Mouse (Mus musculus) cerebellum, adult 2 months (tissue): Measurements from ENCODE around the gene Neurod4. TPM values are rescaled to one million over a fixed set of nuclear protein-coding genes. Genes with fewer than 3 reads are reported as not detected.
A peak's percentile ranks its signal among the peaks of the same experiment; 100 is the strongest.

Experiments
- DNase-seq, 2 experiments: peaks; one replicate each; pipeline ENCODE4 v3.0.0; 2021
- H3K27ac ChIP-seq: fragments of 200-500 bp; 2 replicates; pipeline ENCODE4 v1.5.1; 2012; ENCODE audit warnings: low read length, control low read depth, inconsistent platforms; ENCODE audit not compliant: insufficient read depth
- H3K27me3 ChIP-seq: fragments of 200-500 bp; 2 replicates; pipeline ENCODE4 v1.6.1; 2012; ENCODE audit warnings: inconsistent platforms, mild to moderate bottlenecking, low read length, moderate library complexity; ENCODE audit not compliant: control insufficient read depth, insufficient read depth
- H3K4me1 ChIP-seq: fragments of 200-500 bp; 2 replicates; pipeline ENCODE4 v1.6.1; 2011; ENCODE audit warnings: low read length; ENCODE audit not compliant: control insufficient read depth, insufficient read depth
- H3K4me3 ChIP-seq: fragments of 200-500 bp; replicated peaks from 2 replicates; pipeline ENCODE3; 2011; ENCODE audit warnings: mild to moderate bottlenecking, low read depth, low read length, control low read depth; ENCODE audit not compliant: insufficient read depth
- CTCF ChIP-seq: fragments of 200-500 bp; IDR thresholded peaks from 2 replicates; pipeline ENCODE4 v1.5.1; 2011; ENCODE audit warnings: low read depth, mild to moderate bottlenecking, control low read depth, low read length, moderate library complexity, borderline replicate concordance; ENCODE audit not compliant: insufficient read depth
- POLR2A ChIP-seq: fragments of 200-500 bp; IDR thresholded peaks from 2 replicates; pipeline ENCODE4 v1.6.1; 2011; ENCODE audit warnings: low read length, control low read depth, borderline replicate concordance; ENCODE audit not compliant: insufficient read depth
- WGBS: fragments of 180-500 bp; shearing (Covaris S2); methylation state at CpG from one replicate; pipeline ENCODE4 v1.1.7; 2018; 5-methylcytosine and 5-hydroxymethylcytosine counted together
- polyA plus RNA-seq: library from polyadenylated mRNA; depleted of rRNA; stranded (reverse); fragments of >200 nt; gene quantifications from 2 replicates; pipeline ENCODE4 v1.2.3, GENCODE M21; 2012; rRNA removed

Neurod4 gene
- polyA plus RNA-seq, 1 experiment: 0.38 TPM

DNA sequence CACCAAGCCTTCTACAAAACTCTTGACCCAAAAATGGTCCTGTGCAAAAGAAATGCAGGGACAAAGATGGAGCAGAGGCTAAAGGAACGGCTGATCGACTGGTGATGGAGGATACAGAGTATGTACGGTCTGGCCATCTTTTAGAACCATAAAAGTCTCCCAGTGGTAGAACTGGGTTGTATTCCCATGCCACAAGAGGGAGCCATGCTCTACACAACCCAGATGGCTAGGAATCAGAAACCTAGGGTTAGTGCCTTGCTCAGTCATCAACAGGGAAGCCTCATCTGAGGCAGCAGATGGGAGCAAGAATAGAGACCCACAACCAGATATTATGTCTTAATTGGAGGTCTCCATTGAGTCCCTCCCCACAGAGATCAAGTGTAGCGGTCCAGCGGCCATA lies 50.5 kb downstream of the Neurod4 start:
- 91% methylated on average over 5 of the region's 5 CpGs for WGBS
- Histone ChIP-seq H3K27ac (no peak overlapping the region), H3K4me1 (no peaks in the 10 kb centered on the region), H3K27me3 (no peaks in the 10 kb centered on the region), H3K4me3 (no peak overlapping the region)
- no peak for TF ChIP-seq CTCF
- TF ChIP-seq POLR2A: no peak
- no peak for DNase-seq

DNA sequence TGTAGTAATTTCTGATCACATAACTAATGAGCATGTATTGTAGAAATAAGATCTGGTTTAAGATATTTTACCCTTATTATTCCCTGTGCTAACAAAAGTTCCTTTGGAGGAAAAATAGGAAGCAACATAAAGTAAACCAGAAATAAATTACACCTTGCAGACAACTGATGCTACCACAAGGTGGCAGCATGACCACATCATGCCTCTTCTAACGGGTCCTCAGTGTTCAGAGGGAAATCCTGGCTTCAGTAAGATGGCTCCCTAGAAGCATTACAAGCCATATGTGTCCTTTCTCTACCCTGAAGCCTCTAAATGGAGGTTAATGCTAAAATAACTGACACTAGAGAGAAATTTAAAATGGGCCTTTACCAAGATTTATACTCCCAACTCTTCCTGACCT lies 51.8 kb downstream of the Neurod4 start:
- TF ChIP-seq POLR2A: no peak
- TF ChIP-seq CTCF: peak; percentile 84
- Histone ChIP-seq H3K27me3 (no peaks in the 10 kb centered on the region), H3K4me3 (no peak overlapping the region), H3K4me1 (no peaks in the 10 kb centered on the region), H3K27ac (no peak overlapping the region)
- peak; percentile 33 to 35 for DNase-seq
- 0% methylated on average over 1 of the region's 1 CpGs for WGBS

DNA sequence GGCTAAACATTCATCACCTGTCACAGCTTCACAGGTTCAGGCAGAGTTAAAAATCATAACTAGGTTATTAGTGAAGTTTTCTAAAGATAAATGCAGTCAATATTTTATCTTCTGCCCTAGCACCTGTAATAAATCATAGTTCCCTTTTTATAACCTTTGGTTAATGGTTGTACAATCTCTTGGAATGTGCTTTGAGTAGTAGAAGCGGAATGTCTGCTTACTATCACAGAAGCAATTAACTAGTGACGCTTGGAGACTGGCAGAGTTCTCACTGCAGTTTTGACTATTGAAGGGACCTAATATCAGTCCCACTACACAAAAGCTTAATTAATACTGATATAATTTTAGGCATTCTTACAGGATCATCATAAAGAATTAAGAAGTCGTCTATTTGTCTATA lies 55.0 kb downstream of the Neurod4 start:
- no peaks in the 10 kb centered on the region for H3K27me3 ChIP-seq
- no peak for TF ChIP-seq POLR2A
- TF ChIP-seq CTCF: no peak
- DNase-seq: no peak
- H3K4me1 ChIP-seq: no peaks in the 10 kb centered on the region
- H3K4me3 ChIP-seq: no peak overlapping the region
- 81% methylated on average over 3 of the region's 3 CpGs for WGBS
- H3K27ac ChIP-seq: no peak overlapping the region

Other genes with a start within 250 kb of the Neurod4 start
- not detected in 2 replicates for gene Olfr821, start 249.9 kb downstream of the Neurod4 start, polyA plus RNA-seq
- not detected in 2 replicates for gene Olfr822, start 209.0 kb downstream of the Neurod4 start, polyA plus RNA-seq
- gene Olfr823, start 164.9 kb downstream of the Neurod4 start, polyA plus RNA-seq: not detected in 2 replicates
- not detected in 2 replicates for gene Olfr824, start 150.2 kb downstream of the Neurod4 start, polyA plus RNA-seq
- not detected in 2 replicates for gene Olfr825, start 113.5 kb downstream of the Neurod4 start, polyA plus RNA-seq
- not detected in 2 replicates for gene Olfr826, start 96.1 kb downstream of the Neurod4 start, polyA plus RNA-seq
- gene Olfr827, start 65.8 kb downstream of the Neurod4 start, polyA plus RNA-seq: not detected in 2 replicates
- gene Tespa1, start 42.6 kb upstream of the Neurod4 start, polyA plus RNA-seq: 0.06 and 0.11 TPM in 2 replicates
- 0.16 and 0.23 TPM in 2 replicates for gene Vmn2r84, start 114.1 kb upstream of the Neurod4 start, polyA plus RNA-seq
- gene Vmn2r85, start 149.5 kb upstream of the Neurod4 start, polyA plus RNA-seq: 0.13 and 0.20 TPM in 2 replicates
- gene Vmn2r86, start 175.8 kb upstream of the Neurod4 start, polyA plus RNA-seq: 0.11 and 0.13 TPM in 2 replicates
- 0.48 and 0.56 TPM in 2 replicates for gene Vmn2r87, start 217.2 kb upstream of the Neurod4 start, polyA plus RNA-seq